Mouse (Mus musculus) lung, adult 18-20 months (tissue): ENCODE results near the gene Slc38a10.

Experiments
- DNase-seq, 2 experiments: peaks; one replicate each; pipeline ENCODE4 v3.0.0; 2022; ENCODE audit warnings: mixed read lengths in 2 of 2

Gene Slc38a10

DNA sequence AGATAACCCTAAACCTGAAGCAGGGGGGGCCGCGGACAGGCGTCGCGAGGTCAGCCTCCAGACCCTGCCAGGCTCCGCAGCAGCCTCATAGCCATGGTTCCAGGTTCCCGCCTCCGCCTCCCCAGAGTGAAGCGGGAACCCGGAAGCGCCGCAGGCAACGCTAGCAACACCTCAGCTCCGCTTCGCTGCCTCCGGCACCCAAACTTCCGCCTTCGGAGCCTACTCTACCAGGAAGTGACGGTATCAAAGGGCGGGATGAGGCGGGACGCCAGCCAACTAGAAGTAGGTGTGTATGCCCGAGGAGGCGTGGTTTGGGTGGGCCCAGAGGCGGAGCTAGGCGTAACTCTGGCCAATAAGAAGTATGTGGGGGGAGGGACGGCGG is at the start of gene Slc38a10:
Gene Slc38a10, minus strand, starts transcription at position 234 of the 382 bp plus-strand sequence.
- DNase-seq: peak; percentile 100

DNA sequence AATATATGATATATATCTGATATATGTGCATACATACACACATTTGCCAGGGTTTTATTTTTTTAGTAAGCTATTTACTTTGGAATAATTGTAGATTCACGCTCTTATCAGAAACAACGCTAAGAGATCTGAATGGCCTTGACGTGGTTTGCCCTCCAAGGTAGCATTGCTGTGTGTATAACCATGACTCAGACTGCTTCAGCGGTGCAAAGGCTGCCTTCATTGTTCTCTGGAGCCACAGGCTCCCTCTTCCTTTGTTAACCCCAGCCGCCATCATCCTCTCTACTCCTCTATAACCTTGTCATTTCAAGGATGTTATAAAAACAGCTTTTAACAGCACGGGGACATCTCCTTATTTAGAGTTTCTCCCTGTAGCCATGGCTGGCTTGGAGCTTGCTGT is 49.5 kb upstream of the Slc38a10 start:
- DNase-seq: no peak

DNA sequence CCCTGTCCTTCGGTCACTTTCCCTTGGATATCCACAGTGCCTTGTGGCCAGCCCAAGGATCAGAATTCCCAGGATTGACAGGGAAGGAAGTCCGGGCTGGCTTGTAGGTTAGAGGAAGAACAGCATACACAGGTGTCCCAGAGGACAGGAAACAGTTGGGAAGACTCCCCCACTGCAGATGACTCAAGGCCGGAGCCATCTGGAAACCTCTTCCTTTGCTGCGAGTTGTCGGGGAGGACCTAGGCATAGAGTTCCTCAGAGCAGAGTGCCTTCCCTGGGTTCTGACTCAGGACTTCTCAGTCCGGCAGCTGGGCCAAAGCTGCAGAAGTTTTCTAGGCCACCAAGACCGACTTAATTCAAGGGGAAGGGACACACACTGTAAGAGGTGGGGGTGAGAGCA is 48.6 kb upstream of the Slc38a10 start:
- no peak for DNase-seq

DNA sequence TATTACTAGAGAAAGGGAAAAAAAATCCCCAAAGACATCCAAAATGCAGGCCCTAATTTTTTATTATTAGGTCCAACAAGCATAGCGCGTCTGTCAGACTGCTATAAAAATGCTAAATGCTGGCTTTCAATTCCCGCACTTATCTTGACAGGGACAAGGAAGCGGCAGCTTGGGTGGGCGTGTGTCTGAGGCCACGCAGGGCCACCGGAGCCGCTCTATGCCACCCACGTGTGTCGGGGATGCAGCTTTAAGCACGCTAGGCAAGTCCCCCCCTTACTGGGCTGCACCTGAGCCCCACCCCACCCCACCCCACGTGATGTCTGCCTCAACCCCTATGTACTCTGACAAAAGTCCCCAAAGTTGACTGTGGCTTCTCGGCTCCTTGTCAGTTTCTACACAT is 47.7 kb upstream of the Slc38a10 start:
- no peak for DNase-seq

DNA sequence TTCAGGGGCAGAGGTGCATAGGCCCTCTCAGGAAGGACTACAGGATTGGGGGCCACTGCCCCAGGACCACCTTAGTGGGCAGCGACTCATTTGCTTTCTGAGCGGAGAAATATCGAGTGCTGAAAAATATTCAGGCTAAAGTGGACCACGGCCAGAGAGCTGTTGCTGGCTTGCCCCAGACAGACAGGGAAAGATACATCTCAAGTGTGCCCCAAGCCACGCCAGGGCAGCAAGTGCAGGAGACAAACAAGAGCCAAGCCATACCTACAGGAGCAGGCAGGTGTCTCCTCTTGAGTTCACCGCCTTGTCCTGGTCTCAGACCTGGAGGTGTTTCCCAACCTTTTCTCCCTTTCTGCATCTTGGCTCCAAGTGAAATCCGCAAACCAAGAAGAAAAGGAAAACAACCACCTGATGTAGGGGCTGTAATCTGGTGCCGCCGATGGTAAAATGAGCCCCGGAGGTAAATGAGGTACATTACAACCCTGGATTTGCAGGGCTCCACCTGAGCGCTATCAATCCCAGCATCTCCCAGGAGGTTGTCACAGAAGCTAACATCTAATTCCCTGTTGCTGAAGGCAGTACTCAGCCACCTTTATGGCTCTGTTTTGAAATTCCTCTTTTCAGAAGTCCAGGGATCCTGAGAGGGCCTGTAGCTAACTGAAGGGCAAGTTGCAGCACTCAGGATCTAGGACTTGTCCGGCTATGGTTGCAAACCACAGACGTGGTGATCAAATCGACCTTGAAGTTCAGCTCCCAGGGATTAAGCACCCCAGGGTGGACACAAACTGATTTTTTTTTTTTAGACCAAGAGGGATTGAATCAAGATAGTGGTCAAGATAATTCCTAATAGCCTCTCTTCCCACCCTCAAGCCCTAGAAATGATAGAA is 39.6 kb upstream of the Slc38a10 start:
- peak; percentile 25 to 26 for DNase-seq

DNA sequence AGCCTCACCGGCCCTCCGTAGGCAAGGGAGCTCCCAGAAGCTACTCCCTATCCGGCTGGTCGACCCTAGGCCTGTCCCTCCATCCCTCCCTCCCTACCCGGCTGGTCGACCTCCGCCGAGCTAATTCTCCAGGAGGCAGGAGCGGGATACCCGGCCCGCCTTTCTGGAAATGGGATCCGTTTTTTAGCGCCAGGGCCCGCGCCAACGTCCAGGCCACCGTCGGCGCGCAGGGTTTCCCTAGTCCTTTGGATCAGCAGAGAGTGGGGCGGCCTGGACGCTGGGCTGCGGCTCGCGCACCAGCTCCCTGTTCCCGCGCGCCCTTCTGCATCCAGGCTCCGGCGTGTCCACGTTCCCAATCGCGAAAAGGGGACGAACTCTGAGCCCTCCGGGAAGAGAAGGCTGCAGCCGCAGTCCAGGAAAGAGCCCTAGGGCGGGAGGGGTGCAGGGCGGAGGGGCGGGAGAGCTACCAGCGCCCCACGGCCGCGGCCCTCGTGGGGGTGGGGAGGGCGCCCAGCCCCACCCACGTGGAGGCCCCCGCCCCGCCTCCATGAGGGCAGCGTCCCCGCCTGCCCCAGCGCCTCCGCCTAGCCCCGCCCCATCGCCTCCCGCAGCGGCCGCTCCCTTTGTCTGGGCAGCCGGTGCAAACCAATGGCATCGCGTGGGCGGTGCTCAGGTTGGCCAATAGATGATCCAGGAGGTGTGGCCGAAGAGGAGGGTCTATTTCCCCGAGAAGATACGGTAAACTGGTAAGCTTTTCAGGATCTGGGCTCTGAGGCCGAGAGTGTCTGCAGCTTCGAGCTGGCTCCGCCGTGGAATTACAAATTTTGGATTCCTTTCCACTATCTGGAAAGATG is 38.5 kb upstream of the Slc38a10 start:
- peak; percentile 99 for DNase-seq

DNA sequence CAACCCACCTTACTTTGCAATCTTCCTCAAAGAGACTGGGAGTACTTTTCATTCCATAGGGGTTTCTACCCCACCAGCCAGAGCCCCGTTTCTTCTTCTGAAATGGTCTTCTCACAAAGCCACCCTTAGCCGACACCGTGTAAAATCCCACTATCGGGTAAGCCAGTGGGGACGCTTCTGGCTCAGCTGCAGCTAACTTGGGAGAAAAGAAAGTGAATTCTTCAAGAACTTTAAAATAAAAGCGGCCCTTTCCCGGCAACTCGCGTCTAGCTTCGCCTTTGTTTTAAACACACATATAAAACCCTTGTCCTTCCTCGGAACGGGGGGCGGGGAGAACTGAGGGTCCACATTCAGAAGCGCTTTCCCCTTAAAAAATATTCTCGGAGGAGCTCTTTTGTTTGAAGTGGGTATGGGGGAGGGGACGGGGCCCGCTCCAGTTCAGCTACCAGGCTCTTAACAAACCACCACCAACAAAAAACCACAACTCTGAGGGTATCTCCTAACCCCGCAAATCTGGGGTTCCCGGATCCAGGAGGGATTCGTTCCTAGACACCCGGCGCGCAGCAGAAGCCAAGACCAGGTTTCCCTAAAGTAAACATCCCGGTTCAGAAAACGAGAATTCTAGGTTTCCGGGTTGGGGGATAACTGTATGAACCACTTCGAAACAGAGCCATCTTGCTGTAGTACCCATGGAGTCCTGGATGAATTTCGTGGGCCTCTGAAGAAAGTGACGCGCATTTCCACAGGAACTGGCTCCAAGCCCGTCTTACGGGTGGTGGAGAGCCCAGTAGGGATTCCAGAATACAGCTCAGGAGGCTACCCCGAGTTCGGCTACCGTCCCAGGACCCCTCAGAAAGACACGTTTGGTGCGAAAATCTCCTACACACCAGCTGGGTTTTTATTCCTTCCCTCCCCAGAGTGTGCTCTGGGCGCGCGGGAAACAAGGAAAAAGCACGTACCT is 37.6 kb upstream of the Slc38a10 start:
- DNase-seq: peak; percentile 67 to 69

DNA sequence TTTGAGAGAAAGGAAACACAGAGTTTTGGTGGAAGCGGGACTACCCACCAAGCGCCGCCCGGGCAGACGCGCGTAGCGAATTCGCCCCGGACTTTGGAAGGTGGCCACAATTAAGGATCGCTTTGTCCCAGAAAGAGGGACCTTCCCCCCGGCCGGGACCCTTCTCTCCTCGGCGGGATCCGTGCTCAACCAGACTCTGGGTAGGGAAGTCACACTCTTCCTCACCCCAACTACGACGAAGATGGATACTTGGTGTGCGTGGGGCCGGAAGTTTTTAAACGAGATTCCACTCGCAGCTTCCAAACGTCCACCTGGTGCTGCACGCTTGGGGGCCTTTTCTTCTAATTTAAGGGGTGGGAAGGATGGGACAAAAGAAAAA is 36.9 kb upstream of the Slc38a10 start:
- DNase-seq: peak; percentile 19 to 25

DNA sequence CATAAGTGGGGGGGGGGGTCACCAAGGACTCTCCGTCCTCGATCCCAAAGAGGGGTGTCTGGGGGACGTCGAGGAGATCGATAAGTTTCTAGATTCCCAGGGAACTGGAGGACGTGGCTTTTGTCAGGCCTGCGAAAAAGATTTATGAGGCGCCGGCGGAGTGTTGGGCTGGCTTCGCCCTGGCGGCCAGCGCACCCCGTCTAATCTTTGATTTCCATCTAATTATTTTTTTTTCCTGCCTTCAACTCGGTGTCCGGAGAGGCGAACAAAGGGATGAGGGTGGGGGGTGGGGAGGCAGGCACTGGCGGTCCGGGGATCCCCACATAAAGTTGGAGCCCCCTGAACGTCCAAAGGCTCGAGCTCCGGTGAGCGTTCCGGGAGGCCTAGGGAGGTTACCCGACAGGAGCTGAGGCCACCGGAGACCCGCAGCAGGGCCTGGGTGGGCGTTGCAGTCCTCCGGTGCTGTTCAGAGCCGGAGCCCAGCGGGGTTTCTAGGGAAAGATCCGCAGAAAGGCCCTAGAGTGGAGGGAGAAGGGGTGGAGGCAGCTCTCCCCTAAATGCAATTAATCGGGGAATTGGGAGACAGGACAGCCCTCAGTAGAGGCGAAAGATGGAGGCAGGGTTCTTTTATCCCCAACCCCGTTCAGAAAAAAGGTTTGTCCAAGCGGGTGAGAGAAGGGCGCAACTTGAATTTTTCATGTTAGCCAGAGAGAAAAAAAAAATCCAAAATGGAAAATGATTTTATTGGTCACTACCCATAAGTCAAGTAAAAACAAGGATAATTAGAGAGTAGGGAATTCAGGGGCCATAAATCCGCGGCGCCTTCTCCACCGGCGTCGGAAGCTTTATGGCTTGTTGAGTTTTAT is 36.3 kb upstream of the Slc38a10 start:
- peak; percentile 38 to 42 for DNase-seq

DNA sequence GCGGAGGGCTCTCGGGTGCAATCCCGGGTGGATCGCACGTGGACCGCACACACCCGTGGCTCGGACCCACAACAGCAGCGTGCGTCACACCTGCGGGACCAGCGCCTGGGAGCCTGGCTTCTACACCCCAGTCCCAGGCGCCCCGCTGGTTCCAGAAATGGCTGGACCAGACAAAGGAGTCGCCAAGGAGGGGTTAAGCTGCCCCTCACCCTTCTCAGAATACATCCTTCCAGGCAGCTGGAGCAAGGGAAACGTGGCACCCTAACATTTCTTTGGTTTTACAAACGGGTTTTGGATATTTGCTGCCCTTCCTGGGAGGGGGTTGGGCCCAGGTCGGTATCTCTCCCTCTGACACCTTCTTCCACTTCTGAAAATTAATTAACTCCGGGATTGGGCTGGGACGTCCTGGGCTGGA is 35.7 kb upstream of the Slc38a10 start:
- peak; percentile 16 to 27 for DNase-seq

DNA sequence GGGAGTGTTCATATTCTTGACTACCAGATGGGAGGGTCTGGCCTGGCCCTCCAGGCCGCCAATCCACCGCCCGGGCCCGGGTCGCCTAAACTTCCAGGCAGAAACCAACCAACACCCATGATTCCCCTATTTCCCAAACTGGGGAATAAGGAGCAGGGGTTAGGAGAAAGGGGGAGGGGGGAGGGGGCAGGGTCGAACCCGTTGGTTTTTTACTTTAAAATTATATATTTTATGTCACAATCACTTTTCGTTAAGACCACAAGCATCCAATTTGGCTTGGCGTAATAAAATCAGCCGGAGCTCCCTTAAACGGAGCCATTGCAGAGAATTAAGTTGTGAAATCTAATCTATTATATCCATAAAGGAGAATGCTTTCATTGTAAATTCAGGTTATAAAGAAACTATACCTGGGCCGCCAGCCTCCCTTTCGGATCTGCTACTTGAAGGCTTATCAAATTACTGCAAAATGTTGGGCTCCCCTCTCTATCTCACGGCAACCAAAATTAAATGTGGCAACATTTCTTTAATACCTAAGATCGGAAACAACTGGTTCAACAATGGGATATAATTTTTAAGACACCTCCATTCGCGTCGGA is 35.1 kb upstream of the Slc38a10 start:
- DNase-seq: no peak

DNA sequence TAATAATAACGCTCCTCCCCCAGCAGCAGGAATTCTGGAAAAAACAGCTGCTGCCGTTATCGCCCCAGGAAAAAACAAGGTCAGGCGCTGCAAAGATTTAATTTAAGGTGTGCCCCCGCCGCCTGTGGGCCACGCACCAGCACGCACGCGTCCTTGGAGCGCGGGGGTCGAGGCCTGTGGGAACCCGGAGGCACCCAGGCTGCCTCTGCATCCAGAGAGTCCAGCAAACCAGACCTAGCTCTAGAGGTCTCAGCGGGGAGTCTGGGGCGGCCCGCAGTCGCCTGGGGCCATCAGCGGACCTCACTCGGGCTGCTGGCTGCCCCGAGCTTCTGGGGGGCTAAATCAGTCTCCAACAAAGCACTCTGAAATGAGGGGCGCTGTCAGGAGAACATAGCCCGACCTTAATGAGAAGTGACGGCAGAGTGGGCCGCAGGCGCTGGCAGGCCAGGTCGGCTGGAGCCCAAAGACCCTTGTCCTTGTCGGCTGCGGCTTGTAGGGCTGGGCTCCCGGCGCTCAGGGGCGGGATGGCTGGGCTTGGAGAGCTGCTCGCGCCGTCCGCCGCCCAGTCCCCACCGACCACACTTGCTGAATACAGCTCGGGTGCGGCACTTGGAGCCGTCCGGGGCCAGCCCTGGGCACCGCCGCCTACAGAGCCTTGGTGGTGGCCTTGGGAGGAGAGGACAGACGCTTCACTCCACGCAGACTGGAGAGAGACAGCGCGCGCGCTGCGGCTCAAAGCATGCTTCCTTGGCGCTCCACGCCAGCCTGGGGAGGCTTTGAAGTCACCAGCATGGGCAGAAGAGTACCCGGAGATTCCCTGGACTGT is 34.4 kb upstream of the Slc38a10 start:
- DNase-seq: peak; percentile 22 to 28

DNA sequence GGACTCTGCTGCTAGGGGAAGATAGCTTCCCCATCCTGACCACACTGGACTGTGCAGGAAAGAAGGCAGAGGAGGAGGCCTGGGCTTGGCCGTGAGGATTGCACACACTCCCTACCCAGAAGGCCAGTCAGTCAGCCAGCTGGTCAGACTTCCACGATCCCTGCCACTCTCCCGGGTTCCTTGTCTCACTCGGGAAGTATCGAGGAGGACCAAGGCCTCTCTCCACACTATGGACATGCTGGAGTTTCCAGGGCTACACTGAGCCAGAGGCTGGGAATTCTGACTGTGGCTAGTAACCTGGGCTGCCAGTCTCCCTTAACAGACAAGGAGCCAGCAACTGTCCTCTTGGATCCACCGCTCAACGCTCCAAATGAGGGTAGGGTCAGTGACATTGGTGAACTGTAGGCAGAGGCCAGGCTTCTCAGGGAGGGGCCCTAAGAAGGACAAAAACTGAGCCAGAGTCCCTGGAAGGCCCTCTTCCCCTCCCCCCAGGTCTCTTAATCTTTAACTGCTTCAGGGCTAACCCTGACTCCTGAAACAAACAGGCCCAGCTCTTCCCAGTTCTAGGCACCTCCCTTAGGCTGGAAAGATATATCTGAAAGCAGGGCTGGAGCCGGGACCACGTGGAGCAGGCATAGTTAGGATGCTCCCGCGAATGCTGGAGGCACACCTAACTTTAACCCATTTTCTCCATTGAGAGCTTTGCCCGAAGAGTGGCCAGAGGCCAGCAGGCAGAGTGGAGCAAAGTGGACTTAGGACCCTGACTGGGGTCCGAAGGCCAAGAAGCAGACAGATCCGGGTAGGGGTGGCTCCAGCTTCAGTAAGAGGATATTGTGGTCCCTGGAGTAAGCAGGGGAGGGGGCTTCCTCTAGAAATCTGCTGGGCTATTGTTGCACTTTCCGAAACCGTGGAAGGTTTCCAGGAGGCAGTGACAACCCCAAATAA is 33.5 kb upstream of the Slc38a10 start:
- peak; percentile 18 to 31 for DNase-seq

DNA sequence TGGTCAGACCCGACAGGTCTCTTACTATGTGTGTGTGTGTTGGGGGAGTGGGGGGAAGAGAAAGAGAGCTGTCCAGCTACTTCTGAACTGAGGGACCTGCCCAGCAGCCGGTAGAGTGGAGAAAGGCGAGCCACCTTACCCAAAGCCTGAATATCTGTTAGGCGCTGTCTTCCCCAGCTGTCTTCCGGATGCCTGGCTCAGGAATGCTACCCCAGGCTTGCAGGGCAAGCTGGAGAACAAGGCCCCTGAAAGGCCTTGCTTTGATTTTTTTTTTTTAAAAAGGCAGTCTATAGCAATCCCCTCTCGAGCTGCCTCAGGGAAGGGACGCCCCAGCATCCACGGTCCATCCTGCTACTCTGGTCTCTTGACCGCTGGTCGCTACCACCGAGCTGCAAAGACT is 32.6 kb upstream of the Slc38a10 start:
- DNase-seq: no peak

DNA sequence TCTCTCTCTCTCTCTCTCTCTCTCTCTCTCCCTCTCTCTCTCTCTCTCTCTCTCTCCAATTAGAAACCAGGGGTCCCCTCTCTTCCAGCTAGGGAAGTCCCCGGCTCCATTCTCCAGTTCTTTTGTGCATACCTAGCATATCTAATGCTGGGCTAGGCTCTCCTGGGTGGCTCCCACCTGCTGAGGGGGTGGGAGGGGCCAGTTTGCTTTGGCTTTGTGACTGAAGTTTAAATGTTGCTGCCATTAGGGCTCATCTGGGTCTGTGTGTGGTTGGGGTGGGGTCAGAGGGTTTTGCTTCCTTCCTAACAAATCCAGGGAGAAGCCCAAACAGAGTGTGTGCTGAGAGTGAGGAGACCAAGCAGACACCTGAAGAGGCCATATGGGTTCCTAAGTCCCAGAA is 32.0 kb upstream of the Slc38a10 start:
- no peak for DNase-seq

DNA sequence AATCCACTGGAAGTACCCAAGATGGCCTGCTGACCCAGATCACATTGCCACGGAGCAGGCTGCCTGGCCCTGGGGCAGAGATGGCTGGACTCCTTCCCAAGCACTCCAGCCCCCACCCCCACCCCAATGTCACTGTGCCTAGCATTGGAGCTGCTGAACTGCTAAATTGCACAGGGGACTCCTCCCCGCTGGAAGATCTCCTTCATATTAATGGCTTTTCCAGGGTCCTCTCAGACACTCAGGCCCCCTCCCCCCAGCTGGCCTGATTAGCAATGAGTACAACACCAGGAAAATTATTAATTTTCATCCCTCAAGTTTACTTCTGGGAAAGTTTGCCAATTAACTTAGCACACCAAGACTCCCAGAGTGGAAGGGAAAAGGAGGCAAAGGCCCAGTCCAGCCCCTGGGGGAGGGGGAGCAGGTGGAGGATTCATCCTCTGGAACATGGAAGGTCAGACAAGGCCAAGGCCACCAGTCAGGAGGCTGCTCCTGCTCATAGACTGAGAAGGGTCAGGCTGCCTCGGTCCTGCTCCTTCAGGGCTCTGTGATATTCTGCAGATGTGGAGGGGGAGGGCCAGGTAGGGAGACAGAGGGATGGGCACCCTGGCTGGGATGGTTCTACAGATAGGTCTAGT is 31.4 kb upstream of the Slc38a10 start:
- DNase-seq: no peak

DNA sequence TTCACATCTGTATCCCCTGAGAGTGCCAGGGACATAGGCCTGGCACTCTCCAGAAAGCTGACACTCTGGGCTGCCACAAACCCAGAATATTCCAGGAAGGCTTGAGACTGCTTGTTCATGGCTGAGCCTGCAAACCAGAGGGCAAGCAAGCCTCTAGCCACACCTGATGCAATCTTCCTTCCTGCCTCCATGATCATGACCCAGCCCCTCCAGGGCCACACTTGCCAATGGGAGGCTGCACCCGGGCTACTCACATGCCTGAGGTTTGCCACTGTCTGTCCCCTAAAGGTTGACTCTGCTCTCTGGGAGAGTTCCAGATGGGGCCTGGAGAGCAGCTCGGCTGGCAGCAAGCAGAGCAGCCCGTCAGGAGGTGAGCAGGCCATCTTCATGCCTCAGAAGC is 30.2 kb upstream of the Slc38a10 start:
- no peak for DNase-seq

DNA sequence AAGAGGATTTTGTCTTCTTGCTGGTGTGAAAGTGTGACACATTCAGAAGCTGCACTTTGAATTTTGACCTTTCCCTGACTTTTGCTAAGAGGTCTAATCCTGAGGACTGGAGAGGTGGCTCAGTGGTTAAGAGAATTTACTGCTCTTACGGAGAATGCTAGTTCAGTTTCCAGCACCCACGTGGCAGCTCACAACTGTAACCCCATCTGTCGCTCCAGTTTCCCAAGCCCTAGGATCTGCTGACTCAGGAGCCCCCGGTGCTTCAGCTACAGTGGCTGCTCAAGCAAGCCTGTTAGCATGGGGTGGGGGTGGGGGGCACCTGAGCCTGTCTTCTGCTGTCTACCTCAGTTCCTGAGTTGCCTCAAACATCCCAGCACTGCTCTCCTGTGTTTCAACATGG is 28.2 kb upstream of the Slc38a10 start:
- DNase-seq: no peak

DNA sequence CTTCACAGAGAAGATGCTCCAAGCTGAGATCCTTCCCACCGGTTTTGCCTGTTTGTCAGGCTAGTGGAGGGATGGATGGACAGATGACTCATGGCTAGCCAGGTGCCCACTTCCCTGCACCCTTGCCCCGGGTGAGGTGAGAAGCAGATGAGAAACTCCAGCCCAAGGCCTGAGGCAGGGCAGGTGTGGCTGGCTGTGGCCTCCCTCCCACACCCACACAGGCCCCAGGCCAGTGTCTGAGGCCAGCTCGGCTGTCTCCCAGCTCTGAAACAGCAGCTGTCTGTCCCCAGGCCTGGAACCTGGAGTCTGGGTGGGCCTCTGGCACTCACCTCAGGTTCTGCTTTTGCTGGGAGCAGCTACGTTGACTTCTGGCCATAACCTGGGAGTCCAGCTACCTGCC is 24.8 kb upstream of the Slc38a10 start:
- DNase-seq: no peak
